Mouse (Mus musculus): Measurements from ENCODE around the gene Dlg5. TPM values are rescaled to one million over a fixed set of nuclear protein-coding genes. Genes with fewer than 3 reads are reported as not detected.

The Dlg5 gene
- total RNA-seq, 1 experiment from 2014 or later: 0.10 TPM

DNA sequence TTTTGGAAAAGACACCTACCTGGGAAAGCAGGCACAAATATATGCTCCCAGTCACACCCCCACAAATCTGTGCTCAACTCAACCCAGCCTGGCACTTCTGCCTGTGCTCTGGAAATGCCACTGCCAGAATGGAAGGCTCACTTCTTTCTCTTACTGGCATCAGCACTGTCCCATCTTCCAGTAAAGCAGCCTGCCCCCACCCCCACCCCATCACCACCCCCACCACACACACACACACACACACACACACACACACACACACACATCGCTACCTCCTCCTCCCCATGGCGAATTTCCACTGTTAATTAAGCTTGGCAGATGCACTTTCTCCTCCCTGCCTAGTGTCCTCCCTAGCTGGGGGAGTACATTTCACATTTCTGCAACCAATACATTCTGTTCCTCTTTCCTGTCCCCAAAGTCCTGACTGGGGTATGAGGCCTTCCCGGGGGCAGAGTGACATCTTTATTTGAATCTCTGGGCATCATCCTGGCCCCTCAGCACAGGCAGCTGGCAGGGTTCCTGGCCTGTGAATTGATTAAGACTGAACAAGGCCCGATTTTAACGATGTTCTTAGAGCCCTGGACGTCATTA, 40.3 kb downstream of the Dlg5 start:
- ATAC-seq (replicated peaks; ENCODE audit: insufficient number of reproducible peaks, low FRiP score, low TSS enrichment, poor library complexity, severe bottlenecking): no peak

DNA sequence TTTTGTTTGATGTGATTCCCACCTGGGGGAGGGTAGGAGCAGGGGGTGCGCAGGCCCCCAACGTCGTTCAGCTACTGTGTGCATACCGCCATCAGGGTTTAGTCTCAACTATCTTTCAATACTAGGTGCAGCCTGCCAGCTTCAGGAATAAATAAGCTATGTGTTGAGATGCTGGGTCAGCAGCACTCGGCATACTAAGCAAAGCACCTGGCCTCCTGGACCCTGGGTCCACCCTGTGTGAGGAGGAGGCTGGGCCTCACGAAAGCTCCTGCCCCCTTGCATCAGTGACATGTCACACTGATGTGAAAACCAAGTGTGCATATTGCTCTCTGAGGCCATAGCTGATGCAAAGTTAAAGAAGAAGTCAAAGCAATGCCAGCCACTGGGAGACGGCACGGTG, 42.5 kb downstream of the Dlg5 start:
- no peak for ATAC-seq (replicated peaks; ENCODE audit: insufficient number of reproducible peaks, low FRiP score, low TSS enrichment, poor library complexity, severe bottlenecking)

DNA sequence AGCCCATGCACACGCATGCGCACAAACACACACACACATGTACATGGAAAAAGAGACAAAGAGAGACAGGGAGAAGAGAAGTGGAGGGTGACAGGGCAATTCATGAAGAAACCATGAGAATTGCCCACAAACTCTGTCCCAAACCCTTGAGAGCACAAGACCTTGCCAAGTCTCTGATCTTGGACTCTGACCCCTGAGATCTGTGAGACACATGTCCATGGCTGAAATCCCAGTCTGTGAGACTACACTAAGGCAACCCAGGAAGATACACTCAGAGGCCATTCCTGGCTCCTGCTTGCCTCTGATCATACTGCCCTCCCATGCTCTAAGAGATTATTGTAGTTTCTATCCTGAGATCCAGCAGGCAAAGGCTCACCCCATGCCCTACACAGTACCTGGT, 44.9 kb downstream of the Dlg5 start:
- ATAC-seq (replicated peaks; ENCODE audit: insufficient number of reproducible peaks, low FRiP score, low TSS enrichment, poor library complexity, severe bottlenecking): no peak

DNA sequence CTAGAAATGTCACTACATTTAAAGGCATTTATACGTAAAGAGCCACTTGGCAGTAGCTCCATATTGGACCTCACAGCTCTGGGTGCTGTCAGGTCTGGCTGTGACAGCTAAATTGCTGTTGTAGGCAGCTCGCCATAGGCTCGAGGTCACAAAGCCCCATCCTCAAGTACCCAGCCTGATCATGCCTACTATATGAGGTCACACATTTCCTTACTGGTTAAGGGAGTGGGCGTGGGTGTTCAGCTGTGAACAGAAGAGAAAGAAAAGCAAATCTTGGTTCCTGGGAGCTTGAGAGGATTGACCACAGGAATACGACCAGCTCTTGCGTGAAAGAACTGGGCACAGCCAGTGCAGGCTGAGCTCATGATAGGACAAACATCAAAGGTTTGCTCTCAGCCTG, 46.0 kb downstream of the Dlg5 start:
- ATAC-seq (replicated peaks; ENCODE audit: insufficient number of reproducible peaks, low FRiP score, low TSS enrichment, poor library complexity, severe bottlenecking): no peak

DNA sequence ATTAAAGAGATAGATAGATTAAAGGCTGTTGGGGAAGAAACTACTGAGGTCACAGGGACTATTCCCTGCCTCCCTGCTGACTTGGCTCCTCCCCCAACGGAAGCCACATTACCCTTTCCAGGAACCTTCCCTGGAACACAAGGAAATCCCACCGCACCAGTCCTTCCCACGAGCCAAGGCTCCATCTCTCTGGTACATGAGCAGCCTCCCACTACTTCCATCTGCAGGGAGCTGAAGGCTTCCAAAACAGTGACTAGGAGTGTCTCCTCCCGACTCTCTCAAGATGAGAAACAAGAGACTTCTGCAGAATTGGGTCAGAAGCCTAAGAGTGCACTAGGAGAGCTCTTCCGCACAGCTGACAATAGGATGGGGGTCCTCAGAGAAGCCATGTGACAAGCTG, 47.9 kb downstream of the Dlg5 start:
- no peak for ATAC-seq (replicated peaks; ENCODE audit: insufficient number of reproducible peaks, low FRiP score, low TSS enrichment, poor library complexity, severe bottlenecking)

DNA sequence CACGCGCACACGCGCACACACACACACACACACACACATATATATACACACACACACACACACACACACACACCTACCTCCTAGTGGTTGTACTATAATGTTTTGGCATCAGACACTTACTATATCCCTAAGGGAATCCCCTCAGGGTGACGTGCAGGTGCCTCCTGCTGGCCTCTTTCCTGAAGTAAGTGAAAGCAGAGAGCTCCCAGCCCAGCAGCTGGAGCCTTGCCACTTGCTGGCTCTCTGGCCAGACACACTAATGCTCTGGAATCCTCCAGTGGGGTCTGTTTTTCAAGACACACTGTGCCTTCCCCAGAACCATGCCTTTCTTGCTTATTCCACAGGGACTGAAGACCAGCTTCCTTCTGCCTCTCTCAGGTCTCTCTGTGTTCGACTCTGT, 48.8 kb downstream of the Dlg5 start:
- no peak for ATAC-seq (replicated peaks; ENCODE audit: insufficient number of reproducible peaks, low FRiP score, low TSS enrichment, poor library complexity, severe bottlenecking)

DNA sequence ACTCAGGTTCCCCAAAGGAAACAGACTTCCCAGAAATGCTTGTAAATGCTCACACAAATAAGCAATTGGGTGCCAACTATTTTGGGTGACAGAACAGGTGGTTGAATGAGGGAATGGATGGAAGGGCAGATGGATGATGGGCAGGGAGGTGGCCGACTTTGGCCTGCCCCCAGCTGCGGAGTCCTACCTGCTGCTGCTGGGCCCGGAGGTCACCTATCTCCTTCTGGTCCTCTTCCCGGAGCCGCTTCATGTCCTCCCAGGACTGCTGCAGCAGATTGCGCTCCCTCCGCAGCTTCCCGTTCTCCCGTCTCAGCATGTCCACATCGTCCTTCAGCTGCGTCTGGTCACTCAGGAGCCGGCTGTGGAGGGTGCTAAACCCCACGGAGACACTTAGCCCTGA, 55.6 kb downstream of the Dlg5 start:
- no peak for ATAC-seq (replicated peaks; ENCODE audit: insufficient number of reproducible peaks, low FRiP score, low TSS enrichment, poor library complexity, severe bottlenecking)

DNA sequence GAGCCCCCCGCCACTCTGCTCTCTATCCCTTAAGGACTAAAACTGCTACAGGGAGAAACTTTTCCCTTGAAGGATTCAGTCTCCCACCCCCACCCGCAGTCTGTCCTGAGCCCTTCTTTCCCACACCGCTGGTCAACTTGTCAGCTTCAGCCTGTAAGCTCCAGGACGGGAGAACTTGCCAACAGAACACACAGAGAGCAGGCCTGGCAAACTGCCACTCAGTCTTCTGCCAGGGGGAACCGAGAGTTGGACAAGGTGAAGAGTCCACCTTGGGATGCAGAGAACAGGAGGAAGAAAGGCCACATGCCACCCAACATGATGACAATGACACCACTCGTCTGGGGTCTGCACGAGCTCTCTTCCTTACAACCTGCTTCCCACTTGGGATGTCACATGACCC, 56.1 kb downstream of the Dlg5 start:
- no peak for ATAC-seq (replicated peaks; ENCODE audit: insufficient number of reproducible peaks, low FRiP score, low TSS enrichment, poor library complexity, severe bottlenecking)

DNA sequence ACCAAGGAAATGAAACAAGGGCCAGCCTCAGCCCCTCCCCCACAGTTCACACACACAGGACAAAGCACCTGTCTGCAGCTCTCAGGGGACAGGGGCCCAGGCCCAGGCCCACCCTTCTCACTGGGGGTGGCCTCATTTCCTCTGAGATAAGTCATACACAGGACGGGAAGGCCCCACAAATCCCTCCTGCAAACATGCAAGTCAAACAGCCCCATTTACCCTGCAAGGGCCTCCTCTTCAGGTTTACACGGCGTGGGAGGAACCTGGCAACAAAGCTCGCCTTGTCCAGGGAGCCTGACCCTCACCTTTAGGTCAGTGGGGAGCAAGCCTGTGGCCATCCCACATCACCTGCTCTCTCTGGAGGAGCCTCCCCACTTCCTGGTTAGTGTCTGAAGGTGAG, 60.2 kb downstream of the Dlg5 start:
- no peak for ATAC-seq (replicated peaks; ENCODE audit: insufficient number of reproducible peaks, low FRiP score, low TSS enrichment, poor library complexity, severe bottlenecking)

DNA sequence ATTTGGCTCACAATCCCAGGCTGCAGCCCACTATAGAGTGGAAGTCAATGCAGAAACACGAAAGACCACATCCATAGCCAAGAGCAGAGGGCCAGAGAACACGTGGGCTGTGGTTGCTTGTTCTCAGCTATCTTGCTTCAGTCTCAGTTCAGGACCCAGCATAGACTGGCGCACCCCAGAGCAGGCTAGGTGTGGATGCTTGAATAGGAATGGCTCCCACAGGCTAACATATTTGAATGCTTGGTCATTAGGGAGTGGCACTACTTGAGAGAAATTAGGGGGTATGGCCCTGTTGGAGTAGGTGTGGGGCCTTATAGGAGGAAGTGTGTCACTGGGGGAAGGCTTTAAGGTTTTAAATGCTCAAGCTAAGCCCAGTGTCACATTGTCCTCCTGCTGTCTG, 62.8 kb downstream of the Dlg5 start:
- no peak for ATAC-seq (replicated peaks; ENCODE audit: insufficient number of reproducible peaks, low FRiP score, low TSS enrichment, poor library complexity, severe bottlenecking)

DNA sequence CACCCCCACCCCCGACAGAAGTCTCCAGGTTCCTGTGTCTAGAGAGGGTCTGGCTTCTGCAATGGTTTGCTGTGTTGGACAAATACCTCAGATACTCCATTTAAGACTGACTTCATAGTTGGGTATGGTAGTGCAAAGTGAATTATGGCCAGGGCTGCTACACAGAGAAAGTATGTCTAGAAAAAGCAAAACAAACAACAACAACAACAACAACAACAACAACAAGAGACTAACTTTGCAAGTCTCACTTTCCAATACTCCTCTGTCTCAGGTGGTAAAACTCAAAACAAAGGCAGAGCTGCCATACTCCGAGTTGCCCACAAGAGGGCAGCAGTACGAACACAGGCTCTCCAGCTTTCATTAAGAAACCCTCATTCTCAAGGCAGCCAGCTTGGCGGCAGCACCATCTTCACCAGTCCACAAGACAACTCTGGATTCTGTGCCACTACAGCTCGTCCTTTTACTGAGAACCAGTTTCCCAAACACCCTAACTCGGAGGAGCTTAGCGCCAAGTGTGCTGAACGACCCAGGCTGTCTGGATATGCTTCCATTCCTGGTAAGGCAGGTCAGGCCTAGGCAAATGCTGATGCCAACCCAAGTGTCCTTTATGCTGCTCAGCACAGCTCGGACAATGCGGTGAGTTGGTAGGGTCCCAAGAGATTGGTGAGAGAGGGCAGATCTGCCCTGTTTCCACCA, 63.8 kb downstream of the Dlg5 start:
- ATAC-seq (replicated peaks; ENCODE audit: insufficient number of reproducible peaks, low FRiP score, low TSS enrichment, poor library complexity, severe bottlenecking): no peak

DNA sequence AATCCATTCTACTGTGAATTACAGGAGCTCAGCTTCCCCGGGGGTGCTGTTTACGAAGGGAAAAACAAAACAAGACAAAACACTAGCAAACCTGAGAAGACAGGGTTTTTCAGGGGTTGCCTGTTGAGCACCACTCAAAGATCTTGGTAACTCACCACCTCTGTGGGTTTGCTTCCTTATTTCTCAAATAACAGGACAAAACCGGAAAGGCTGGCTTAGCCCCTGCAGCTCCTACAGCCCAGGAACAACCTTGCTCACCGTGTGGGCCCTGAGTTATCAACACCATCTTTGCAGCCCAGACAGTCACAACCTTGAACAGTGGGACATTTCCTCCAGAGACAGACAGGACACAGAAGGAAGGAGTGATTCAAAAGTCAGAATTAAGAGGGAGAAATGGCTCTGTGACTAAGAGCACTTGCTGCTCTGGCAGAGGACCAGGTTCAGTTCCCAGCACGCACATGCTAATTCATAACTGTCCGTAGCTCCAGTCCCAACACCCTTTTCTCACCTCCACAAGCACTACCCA, 66.2 kb downstream of the Dlg5 start:
- ATAC-seq (replicated peaks; ENCODE audit: insufficient number of reproducible peaks, low FRiP score, low TSS enrichment, poor library complexity, severe bottlenecking): no peak

DNA sequence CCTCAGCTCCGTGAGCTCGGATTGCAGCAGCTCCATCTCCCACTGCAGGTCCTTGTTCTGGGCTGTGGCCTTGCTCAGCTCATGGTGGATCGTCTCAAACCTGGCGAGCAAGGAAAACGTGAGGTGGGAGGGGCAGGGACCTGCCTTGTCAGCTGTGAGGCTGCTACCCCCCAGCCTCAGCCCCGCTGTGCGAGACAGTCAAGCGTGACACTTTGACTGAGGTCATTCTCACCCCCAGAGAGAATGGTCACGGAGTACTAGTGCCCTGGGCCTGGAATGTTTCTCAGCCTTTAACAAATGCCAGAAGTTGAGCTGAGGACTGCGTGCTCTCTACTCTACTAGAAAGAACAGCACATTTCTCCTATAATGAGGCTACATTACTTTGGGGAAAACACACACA, 69.1 kb downstream of the Dlg5 start:
- no peak for ATAC-seq (replicated peaks; ENCODE audit: insufficient number of reproducible peaks, low FRiP score, low TSS enrichment, poor library complexity, severe bottlenecking)

DNA sequence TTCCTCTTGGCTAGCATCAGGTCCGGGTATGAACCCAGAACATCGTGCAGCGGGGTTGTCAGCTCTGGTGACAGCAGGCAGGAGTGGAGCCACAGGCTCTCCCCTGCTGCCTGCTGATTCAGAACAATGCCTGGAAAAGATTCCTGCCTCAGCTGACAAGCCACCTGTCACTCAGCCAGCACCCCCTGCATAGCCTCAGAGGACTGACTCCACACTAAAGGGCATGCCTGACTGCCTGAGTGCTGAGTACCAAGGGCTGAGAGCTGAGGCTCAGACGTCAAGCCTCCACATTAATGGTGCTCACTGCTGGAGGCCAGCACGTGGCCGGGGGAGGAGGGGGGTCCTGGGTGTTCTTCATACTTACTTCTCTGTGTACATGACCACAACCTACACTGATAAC, 72.4 kb downstream of the Dlg5 start:
- no peak for ATAC-seq (replicated peaks; ENCODE audit: insufficient number of reproducible peaks, low FRiP score, low TSS enrichment, poor library complexity, severe bottlenecking)

DNA sequence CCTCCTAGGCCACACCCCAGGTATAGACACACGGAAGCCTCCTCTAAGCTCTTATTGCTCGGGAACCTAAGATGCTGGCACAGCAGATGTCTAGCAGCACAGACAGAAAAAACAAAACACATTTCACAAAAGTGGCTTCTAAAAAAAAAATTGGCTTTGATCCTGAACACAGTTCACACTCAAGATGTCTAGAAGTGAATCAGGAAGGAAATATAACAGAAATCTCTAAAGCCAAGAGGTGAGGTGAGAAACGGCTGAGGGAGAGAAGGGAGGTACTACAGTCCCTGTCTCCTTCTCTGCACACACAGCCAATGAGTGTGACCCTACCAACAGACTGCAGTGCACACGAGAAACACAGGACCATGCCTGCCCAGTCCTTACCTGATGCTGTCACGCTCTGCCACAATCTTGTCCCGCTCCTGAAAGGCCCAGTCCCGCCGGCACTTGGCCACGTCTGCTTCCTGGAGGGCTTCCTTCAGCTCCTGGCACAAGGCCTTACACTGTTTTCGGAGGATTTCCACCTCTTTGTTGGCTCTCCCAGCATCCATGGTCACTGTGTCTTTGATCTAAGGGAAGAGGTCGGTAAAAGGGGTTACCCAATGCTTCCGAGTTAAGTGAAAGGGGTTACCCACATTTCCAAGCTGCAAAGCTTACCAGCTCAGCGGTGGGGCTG, 73.9 kb downstream of the Dlg5 start:
- ATAC-seq (replicated peaks; ENCODE audit: insufficient number of reproducible peaks, low FRiP score, low TSS enrichment, poor library complexity, severe bottlenecking): no peak

DNA sequence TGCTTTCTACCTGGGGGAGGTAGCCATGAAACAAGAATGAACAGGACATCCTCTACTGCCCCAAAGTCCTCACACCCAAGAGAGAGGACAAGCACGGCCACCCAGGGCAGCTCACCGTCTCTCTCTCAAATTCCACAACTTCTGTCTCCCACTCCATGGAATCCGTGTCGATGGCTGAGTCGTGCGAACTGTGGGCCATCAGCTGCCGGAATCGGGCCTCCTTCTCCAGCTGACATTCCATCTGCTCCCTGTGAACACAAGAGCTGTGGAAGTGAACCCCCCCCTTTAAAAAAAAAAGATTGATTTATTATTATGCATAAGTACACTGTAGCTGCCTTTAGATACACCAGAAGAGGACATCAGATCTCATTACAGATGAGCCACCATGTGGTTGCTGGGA, 79.7 kb downstream of the Dlg5 start:
- no peak for ATAC-seq (replicated peaks; ENCODE audit: insufficient number of reproducible peaks, low FRiP score, low TSS enrichment, poor library complexity, severe bottlenecking)

DNA sequence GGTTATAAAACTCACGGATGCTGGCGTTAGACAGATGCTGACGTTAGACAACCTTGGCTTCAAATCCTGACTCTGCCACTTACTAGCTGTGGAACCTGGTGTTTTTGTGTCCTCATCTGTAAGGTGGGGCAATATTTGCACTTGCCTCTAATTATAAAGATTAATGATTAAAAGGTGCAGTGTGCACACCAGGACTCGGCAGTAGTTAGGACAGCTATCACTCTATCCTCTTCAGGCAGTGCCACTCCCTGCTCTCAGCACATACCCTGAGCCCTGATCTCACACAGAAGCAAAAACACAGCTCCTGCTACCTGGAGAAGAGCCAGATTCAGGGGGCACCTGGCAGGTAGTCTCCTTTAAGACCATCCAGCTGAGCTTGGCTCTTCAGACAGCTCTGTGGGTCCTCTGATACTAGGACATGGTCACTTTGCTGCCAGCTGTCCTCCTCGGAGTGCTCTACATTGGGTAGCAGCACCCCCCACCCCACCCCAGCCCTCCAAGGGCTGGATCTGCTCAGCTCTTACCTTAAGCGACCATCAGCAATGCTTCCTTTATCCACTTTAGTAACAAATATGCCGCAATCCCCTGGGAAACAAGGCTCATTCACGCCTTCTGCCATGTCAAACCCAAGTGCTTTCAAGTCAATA, 80.9 kb downstream of the Dlg5 start:
- ATAC-seq (replicated peaks; ENCODE audit: insufficient number of reproducible peaks, low FRiP score, low TSS enrichment, poor library complexity, severe bottlenecking): no peak

DNA sequence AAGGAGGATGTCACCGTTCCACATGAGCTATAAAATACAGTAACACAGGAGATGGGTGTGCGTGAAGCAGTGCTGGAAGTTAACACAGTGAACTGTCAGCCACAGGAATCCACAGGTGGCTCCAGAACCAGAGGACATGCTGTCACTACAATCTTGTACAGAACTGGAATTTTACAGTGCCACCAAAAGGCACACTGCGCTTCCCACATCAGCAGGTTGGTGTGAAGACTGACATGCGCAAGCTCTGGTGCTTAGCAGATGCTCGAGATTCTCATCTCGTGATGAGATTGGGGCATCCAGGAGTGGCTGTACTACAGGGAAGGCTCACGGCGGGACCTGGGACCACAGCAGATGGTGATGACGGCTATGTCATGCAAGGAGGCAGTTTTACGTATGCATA, 82.9 kb downstream of the Dlg5 start:
- ATAC-seq (replicated peaks; ENCODE audit: insufficient number of reproducible peaks, low FRiP score, low TSS enrichment, poor library complexity, severe bottlenecking): no peak

DNA sequence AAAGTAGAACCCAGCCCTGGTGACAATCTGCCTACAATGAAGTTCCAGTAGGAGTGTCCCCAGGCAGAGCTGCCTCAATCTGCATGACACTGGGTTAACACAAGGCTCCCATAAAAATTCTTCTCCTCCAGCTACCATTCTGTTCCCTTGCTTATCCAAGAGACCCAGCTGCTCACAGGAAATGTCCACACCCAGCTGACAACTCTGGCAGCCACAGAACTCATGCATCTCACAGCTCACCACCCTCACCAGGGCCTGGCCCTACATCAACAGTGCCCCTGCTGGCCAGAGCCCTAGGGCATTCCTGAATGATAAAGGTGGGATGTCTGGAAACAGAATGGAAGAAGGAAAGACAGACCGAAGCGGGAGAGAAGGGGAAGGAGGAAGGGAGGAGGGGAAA, 96.8 kb downstream of the Dlg5 start:
- ATAC-seq (replicated peaks; ENCODE audit: insufficient number of reproducible peaks, low FRiP score, low TSS enrichment, poor library complexity, severe bottlenecking): no peak

DNA sequence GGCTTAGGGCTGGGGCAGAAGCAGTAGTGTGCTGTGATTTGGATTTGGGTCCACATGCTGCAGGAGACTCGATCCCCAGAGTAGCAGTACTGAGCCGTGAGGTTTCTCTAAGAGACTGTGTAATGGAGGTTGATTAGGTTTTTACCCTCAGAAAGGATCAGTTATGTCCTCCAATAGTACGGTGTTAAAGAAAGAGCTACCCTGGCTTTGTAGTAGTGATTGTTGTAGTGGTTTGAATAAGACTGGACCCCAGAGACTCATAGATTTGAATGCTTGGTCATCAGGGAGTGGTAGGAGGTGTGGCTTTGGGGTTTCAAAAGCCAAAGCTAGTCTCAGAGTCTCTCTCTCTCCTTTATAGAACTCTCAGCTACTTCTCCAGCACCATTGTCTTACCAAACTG, 100.9 kb downstream of the Dlg5 start:
- no peak for ATAC-seq (replicated peaks; ENCODE audit: insufficient number of reproducible peaks, low FRiP score, low TSS enrichment, poor library complexity, severe bottlenecking)
